Mouse (Mus musculus): ENCODE measurements around the gene Stard5. TPM values are rescaled to one million over a fixed set of nuclear protein-coding genes. Genes with fewer than 3 reads are reported as not detected.

The Stard5 gene
- polyA plus RNA-seq, 1 experiment from 2014 or later, result 24.3 TPM

- no peaks in the 10 kb centered on the region for H3K9me3 ChIP-seq (replicated peaks)
- H3K9ac ChIP-seq, result no peak overlapping the region
- ATAC-seq (replicated peaks; ENCODE audit: low FRiP score), result peak; percentile 68
- H3K4me1 ChIP-seq, result peaks cover 15% of the 10 kb centered on the region
- H3K4me3 ChIP-seq (replicated peaks), result no peak overlapping the region
- peaks cover 36% of the 10 kb centered on the region for H3K36me3 ChIP-seq
- no peak overlapping the region for H3K4me2 ChIP-seq
- 0 out of 2 replicates have a peak overlapping the region, but pooled peaks have one; percentile 6 for H3K27ac ChIP-seq
- H3K27me3 ChIP-seq, result no peaks in the 10 kb centered on the region
- 72% methylated on average over 8 of the region's 8 CpGs for WGBS
Observed at GRCm38 (mm10) chr7:83637781-83638583, 6.2 kb downstream of the Stard5 start.

DNA sequence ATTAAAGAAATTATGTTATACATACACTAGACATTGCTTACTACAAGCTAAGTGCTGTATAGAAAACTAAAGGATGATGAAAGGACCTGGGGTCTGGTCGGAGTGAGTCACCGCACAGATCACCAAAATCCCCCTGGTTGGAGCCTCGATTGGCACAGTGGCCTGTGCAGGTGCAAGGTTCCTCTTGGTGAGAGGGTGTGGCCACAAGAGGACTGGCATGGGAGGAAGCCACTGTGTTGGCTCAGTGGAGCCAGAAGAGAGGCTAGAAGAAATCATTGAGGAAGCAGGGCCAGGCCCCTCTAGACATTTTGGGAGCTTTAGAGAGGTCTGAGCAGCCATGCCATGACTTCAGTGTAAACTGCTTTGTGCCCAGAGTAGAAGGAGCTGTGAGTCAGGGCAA, 7.3 kb downstream of the Stard5 start:
- ATAC-seq (replicated peaks; ENCODE audit: low FRiP score), result no peak
- WGBS, result 85% methylated on average over 3 of the region's 3 CpGs
- no peak overlapping the region for H3K9ac ChIP-seq
- H3K27ac ChIP-seq, result no peak overlapping the region
- H3K36me3 ChIP-seq, result peaks cover 38% of the 10 kb centered on the region
- H3K4me2 ChIP-seq, result no peak overlapping the region
- no peak overlapping the region for H3K4me3 ChIP-seq (replicated peaks)
- H3K9me3 ChIP-seq (replicated peaks), result no peaks in the 10 kb centered on the region
- no peaks in the 10 kb centered on the region for H3K27me3 ChIP-seq
- peaks cover 7% of the 10 kb centered on the region for H3K4me1 ChIP-seq

GRCm38 (mm10) chr7:83640581-83640980, 8.8 kb downstream of the Stard5 start:
- Histone ChIP-seq H3K36me3 (peaks cover 38% of the 10 kb centered on the region), H3K4me2 (no peak overlapping the region), H3K4me3 (replicated peaks) (no peak overlapping the region), H3K9ac (no peak overlapping the region), H3K4me1 (peaks cover 2% of the 10 kb centered on the region; the same call in 1 of the 2 replicates), H3K27ac (no peak overlapping the region), H3K27me3 (no peaks in the 10 kb centered on the region), H3K9me3 (replicated peaks) (no peaks in the 10 kb centered on the region)
- WGBS, result 90% methylated on average over 5 of the region's 5 CpGs
- ATAC-seq (replicated peaks; ENCODE audit: low FRiP score), result no peak

DNA sequence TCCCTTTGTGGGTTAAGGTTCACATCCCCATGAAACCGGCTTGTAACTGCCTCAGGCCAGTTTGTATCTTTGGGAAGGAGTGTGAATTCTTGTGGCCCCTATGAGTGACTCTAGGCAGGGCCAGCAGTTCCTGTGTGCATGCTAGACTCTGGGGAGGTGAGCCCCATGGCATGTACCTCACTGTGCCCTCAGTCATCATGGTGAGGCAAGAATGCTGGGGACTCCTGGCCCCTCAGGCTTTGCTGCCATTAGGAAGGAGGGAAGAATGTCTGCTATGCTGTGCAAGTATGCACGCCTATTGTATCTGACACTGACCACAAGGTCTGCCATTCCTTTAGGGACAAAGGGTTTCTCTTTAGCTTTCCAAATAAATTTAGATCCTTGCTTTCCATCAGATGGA, 9.4 kb downstream of the Stard5 start:
- Histone ChIP-seq H3K4me3 (replicated peaks) (no peak overlapping the region), H3K4me2 (no peak overlapping the region), H3K9me3 (replicated peaks) (no peaks in the 10 kb centered on the region), H3K4me1 (peaks cover 2% of the 10 kb centered on the region; the same call in 1 of the 2 replicates), H3K9ac (no peak overlapping the region), H3K27me3 (no peaks in the 10 kb centered on the region), H3K36me3 (peaks cover 37% of the 10 kb centered on the region), H3K27ac (no peak overlapping the region)
- ATAC-seq (replicated peaks; ENCODE audit: low FRiP score), result no peak
- WGBS, result 79% methylated on average over 2 of the region's 2 CpGs

DNA sequence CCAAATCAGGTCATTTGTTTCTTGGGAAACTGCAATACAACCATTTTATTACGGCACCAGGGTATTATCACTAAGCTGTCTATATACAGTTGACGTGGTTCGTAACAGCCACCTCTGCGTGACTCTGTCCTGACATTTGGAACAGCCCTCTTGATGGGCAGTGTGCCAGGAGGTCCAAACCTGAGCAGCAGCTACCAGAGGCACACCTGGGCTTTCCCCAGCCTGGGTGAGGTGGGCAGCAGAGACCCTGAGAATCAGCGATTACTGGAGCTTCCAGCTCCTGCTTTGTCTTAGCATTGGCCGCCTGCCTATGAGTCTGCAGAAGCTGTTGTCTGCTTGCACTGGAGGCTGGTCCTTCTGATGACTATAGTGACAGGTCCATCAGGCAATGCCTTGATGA, 11.8 kb downstream of the Stard5 start:
- H3K27ac ChIP-seq, result no peak overlapping the region

DNA sequence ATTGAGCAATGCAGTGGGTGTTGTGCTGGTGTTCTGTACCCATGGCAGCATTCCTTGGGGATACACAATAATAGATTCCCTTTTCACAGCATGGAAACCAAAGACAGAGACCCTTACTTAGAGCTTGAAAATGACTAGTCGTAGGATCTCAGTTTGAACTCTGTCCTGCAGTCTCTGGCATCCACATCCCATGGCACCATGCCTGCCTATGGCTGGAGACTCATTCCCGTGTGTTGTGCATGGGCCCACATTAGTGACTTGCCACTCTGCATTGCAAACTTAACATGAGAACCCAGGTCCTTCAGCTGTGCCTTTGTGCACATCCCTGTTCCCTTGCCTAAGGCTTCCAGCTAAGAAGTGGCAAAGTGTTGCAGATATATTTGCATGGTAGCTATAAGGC, 13.0 kb downstream of the Stard5 start:
- Histone ChIP-seq H3K9me3 (replicated peaks) (no peaks in the 10 kb centered on the region), H3K4me2 (no peak overlapping the region), H3K4me3 (replicated peaks) (no peak overlapping the region), H3K27me3 (no peaks in the 10 kb centered on the region), H3K36me3 (peaks cover 18% of the 10 kb centered on the region), H3K9ac (no peak overlapping the region), H3K4me1 (peaks cover 2% of the 10 kb centered on the region; the same call in 1 of the 2 replicates), H3K27ac (no peak overlapping the region)
- ATAC-seq (replicated peaks; ENCODE audit: low FRiP score), result no peak
- 86% methylated on average over 2 of the region's 2 CpGs for WGBS

More for the DNA sequence above, 11.8 kb downstream of the Stard5 start:
- Histone ChIP-seq H3K36me3 (peaks cover 18% of the 10 kb centered on the region), H3K27me3 (no peaks in the 10 kb centered on the region), H3K4me2 (no peak overlapping the region), H3K9me3 (replicated peaks) (no peaks in the 10 kb centered on the region), H3K4me1 (peaks cover 2% of the 10 kb centered on the region; the same call in 1 of the 2 replicates), H3K4me3 (replicated peaks) (no peak overlapping the region), H3K9ac (no peak overlapping the region)
- WGBS, result 73% methylated on average over 6 of the region's 6 CpGs
- ATAC-seq (replicated peaks; ENCODE audit: low FRiP score), result no peak

GRCm38 (mm10) chr7:83645476-83645875, 13.7 kb downstream of the Stard5 start:
- 69% methylated on average over 5 of the region's 5 CpGs for WGBS
- Histone ChIP-seq H3K4me1 (peaks cover 2% of the 10 kb centered on the region; the same call in 1 of the 2 replicates), H3K27ac (no peak overlapping the region), H3K36me3 (peaks cover 12% of the 10 kb centered on the region), H3K4me3 (replicated peaks) (no peak overlapping the region), H3K9me3 (replicated peaks) (no peaks in the 10 kb centered on the region), H3K4me2 (no peak overlapping the region), H3K9ac (no peak overlapping the region), H3K27me3 (no peaks in the 10 kb centered on the region)
- ATAC-seq (replicated peaks; ENCODE audit: low FRiP score), result no peak

DNA sequence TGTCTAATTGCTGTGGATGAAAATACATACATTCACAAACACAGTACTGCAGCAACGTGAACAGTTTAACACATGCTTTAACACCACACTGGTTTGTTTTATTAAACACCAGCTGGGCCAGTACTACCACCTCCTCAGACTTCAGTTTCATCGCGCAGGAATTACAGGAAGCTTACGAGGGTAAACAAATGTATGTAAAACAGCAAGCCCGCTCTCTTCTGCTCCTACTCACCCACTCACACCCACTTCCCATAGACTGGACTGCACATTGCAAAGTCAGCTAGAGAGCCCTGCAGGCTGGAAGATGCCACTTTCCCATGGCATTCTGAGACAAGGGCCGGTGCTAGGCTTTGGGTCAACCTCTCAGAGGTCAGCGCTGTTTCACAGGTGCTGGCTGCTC, 17.0 kb downstream of the Stard5 start:
- no peak overlapping the region for H3K9ac ChIP-seq
- ATAC-seq (replicated peaks; ENCODE audit: low FRiP score), result no peak
- H3K9me3 ChIP-seq (replicated peaks), result no peaks in the 10 kb centered on the region
- WGBS, result 78% methylated on average over 7 of the region's 7 CpGs
- no peak overlapping the region for H3K4me3 ChIP-seq (replicated peaks)
- H3K4me2 ChIP-seq, result no peak overlapping the region
- H3K4me1 ChIP-seq, result no peaks in the 10 kb centered on the region
- no peaks in the 10 kb centered on the region for H3K36me3 ChIP-seq
- H3K27ac ChIP-seq, result no peak overlapping the region
- H3K27me3 ChIP-seq, result no peaks in the 10 kb centered on the region

- Histone ChIP-seq H3K9ac (no peak overlapping the region), H3K4me1 (no peaks in the 10 kb centered on the region), H3K4me2 (no peak overlapping the region), H3K36me3 (no peaks in the 10 kb centered on the region), H3K9me3 (replicated peaks) (no peaks in the 10 kb centered on the region), H3K4me3 (replicated peaks) (no peak overlapping the region), H3K27ac (no peak overlapping the region), H3K27me3 (no peaks in the 10 kb centered on the region)
- ATAC-seq (replicated peaks; ENCODE audit: low FRiP score), result no peak
- WGBS, result 93% methylated on average over 5 of the region's 5 CpGs
Observed at GRCm38 (mm10) chr7:83650638-83651037, 18.9 kb downstream of the Stard5 start.

GRCm38 (mm10) chr7:83652498-83652897, 20.7 kb downstream of the Stard5 start:
- Histone ChIP-seq H3K4me3 (replicated peaks) (no peak overlapping the region), H3K36me3 (no peaks in the 10 kb centered on the region), H3K9ac (no peak overlapping the region), H3K4me1 (no peaks in the 10 kb centered on the region), H3K4me2 (no peak overlapping the region), H3K27me3 (no peaks in the 10 kb centered on the region), H3K27ac (no peak overlapping the region), H3K9me3 (replicated peaks) (no peaks in the 10 kb centered on the region)
- ATAC-seq (replicated peaks; ENCODE audit: low FRiP score), result no peak
- 77% methylated on average over 5 of the region's 5 CpGs for WGBS

DNA sequence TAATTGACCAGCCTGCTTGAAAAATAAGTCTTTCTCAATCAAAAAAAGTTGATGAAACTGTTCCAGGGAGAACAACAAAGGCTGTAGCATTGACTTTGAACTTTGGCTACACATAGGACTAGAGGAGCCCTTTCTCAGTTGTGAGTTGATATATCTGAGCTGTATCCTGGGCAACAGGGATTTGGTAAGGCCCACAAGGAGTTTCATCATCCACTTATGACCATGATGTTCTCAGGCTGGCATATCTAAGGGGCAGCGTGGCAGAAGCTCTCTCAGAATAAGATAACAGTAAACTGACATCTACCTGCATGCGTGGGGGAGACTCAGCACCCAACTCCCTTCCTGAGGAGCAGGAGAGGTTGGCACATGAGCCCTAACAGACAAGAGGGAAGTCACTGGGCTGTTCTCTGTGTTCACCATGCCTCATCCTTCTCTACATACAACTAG, 21.9 kb downstream of the Stard5 start:
- no peak overlapping the region for H3K4me3 ChIP-seq (replicated peaks)
- no peak overlapping the region for H3K27ac ChIP-seq
- WGBS, result 89% methylated on average over 2 of the region's 2 CpGs
- H3K9ac ChIP-seq, result no peak overlapping the region
- H3K9me3 ChIP-seq (replicated peaks), result no peaks in the 10 kb centered on the region
- no peaks in the 10 kb centered on the region for H3K27me3 ChIP-seq
- ATAC-seq (replicated peaks; ENCODE audit: low FRiP score), result no peak
- no peaks in the 10 kb centered on the region for H3K36me3 ChIP-seq
- H3K4me2 ChIP-seq, result no peak overlapping the region
- H3K4me1 ChIP-seq, result 0 out of 2 replicates have a peak, but pooled peaks cover under 1% of the 10 kb centered on the region

DNA sequence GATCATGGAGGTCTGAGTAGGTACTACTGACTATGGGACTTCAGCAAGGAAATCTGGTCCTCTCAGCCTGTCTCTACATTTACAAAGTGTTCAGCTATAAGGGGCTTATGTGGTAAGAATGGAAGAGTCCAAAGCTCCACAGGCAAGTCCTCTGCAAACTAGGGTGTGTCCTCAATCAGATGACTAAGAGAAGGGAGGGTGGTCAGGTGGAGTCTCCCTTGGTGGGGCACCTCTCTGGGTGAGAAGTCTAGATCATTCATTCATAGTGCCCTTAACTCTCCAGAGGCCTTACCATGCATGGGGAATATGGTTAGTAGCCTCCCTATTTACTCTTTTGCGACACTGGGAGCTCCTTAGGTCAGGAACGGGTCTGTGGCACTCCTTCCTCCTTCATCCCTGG, 22.4 kb downstream of the Stard5 start:
- Histone ChIP-seq H3K27me3 (no peaks in the 10 kb centered on the region), H3K9ac (no peak overlapping the region), H3K27ac (no peak overlapping the region), H3K9me3 (replicated peaks) (no peaks in the 10 kb centered on the region), H3K36me3 (no peaks in the 10 kb centered on the region), H3K4me3 (replicated peaks) (no peak overlapping the region), H3K4me1 (0 out of 2 replicates have a peak, but pooled peaks cover 4% of the 10 kb centered on the region), H3K4me2 (0 out of 2 replicates have a peak overlapping the region, but pooled peaks have one; percentile 14)
- no peak for ATAC-seq (replicated peaks; ENCODE audit: low FRiP score)
- WGBS, result 79% methylated on average over 2 of the region's 2 CpGs

Data from kidney, embryonic 15.5 days (tissue).